Mouse (Mus musculus) kidney, adult 2 months (tissue): ENCODE measurements around the gene Shpk.

Source experiments
- CTCF ChIP-seq: fragments of 200-500 bp; conservative IDR thresholded peaks from 2 replicates; pipeline ENCODE4 v1.5.1; 2011; ENCODE audit warnings: low read depth, mild to moderate bottlenecking, control low read depth, low read length, moderate library complexity, mixed read lengths; ENCODE audit not compliant: insufficient read depth, insufficient read length
- POLR2A ChIP-seq: fragments of 200-500 bp; IDR thresholded peaks from one replicate; pipeline ENCODE4 v1.6.1; 2011; ENCODE audit warnings: low read depth, low read length, control low read depth

DNA sequence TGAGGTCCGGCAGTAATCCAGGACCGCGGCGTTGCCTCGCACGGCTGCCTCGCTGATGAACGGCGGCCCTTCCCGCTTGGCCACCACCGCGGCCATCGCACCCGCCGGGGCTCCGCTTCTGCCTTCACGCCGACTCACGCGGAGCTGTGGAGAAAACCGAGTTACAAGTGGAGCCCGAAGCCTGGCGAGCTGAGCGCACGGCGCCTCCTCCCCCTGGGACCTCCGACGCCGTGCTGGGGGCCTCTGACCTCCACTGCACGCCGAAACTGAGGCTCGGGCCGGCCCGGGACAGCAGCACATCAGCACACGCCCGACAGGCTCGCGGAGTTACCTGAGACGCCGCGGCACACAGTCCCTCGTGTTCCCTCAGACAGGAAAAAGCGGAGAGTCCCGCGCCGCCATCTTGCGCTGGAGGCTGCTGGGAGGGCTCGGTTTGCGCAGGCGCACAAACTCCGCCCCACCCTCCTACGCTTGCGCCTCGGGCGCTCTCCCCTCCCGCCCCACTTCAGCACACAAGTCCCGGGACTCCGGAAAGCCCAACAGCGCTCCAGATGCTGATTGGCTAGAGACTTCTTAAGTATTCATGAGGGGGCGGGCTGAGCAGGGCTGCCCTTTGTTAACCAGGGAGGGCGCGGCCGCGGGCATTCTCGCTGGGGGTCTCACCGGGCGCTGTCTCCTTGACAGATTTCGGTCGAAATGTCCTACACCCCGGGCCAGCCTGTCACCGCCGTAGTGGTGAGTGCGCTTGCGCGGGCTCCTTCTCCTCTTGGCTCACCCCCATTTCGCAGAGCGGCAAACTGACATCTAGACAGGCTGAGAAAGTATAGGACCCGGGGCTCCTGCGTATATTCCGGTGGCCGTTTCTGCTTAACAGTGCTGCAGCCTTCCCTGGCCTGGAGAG lies 22.4 kb upstream of the Shpk start, which contains the start of the genes Emc6 and Tax1bp3:
- TF ChIP-seq POLR2A (peak; percentile 71), CTCF (no peak)
